Mouse (Mus musculus): ENCODE data around the gene Ush2a.

Ush2a gene

DNA sequence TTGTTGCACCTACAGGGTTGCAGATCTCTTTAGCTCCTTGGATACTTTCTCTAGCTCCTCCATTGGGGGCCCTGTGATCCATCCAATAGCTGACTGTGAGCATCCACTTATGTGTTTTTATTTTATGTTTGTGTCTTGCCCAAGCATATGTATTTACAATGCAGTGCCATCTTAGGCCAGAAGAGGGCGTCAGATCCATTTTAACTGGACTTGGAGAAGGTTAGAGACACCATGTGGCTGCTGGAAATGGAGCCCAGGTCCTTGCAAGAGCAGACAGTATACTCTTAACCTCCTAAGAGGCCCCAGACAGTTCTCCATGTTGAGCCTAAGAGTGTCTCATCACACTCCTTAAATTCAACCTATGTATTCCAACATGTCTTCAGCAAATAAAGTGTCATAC lies 281.5 kb downstream of the Ush2a start:
- no peak for DNase-seq (ENCODE audit: low spot score)

DNA sequence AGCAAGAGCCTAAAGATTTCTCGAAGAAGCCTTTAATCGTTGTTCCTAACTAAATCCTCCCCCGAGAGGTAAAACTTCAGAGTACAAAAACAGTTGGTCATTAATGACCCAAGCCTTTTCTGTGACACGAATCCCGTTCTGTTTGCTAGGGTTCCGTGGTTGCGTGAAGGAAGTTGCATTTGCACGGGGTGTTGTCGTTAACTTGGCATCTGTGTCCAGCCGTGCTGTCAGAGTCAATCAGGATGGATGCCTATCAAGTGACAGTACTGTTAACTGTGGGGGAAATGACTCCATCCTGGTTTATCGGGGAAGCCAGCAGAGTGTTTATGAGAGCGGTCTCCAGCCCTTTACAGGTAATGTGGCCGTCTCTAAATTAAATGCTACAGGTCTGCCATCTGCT lies 287.9 kb downstream of the Ush2a start:
- no peak for DNase-seq (ENCODE audit: low spot score)

DNA sequence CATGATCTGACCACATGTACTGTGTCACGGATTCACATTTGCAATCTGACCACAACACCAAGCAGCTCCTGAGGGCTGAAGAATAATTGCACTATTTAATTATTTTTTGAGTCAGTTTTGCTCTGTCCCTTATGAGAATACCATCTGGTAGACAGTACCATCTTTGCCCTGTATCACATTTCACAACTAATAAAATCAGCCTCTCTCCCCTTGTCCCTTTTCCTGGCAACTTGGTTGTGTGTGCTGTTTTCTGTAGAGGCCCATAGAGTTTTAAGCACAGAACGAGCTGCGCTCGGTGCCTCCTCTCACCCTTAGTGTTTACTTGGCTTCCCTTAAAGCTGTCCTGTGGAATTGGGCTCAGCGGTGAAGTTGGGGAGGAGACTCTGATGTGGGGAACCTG lies 290.0 kb downstream of the Ush2a start:
- no peak for DNase-seq (ENCODE audit: low spot score)

DNA sequence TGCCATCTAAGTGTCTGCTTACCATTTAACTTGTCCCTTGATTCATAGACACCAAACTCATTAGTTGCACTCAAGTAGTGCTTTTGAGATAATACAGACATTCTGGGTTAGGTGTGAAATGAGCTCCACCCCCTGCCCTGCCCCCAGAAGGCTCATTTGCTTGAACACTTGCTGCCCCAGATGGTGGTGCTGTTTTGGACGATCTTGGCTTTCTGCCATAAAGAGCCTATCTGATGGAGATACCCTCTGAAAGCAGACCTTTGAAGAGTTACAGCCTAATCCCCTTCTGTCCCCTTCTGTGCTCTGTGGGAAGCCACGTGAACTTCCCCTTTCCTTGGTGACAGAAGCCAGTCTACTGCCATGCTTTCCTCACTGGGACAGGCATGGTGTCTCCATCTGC lies 297.1 kb downstream of the Ush2a start:
- no peak for DNase-seq (ENCODE audit: low spot score)

DNA sequence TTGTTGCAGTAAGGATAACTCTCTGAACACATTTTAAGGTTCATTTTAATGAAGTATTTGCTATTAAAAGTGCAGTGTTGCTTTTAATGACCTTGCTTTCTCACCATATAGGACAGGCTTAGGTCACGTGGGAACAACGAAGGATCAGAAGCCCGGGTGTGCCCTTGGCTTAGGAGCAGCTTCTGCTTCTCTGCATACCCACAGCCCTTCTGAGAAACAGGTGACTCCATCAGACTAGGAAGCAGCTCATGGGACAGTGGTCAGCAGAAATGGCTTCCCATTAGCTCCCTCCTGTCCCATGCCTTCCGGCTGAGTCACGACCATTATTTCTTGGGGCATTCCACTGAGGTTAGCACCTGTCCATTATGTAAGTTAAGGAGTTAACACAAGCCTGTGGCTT lies 304.4 kb downstream of the Ush2a start:
- DNase-seq (ENCODE audit: low spot score) = no peak

DNA sequence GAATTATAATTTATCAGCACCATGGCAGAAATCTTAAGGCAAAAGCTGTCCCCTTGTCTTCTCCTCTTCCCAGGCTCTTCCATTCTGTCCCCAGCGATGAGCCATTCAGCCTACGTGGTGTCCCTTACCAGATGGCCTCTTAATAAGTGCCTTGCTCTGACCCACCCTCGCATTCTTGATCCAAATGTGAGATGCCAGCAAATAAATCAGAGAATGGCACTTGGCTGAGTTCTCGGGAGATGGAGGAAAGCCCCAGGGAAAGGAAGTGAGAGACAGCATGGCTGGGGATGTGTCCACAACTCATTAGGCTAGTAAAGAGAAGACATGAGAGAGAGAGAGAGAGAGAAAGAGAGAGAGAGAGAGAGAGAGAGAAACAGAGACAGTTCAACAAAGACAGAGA lies 305.7 kb downstream of the Ush2a start:
- no peak for DNase-seq (ENCODE audit: low spot score)

DNA sequence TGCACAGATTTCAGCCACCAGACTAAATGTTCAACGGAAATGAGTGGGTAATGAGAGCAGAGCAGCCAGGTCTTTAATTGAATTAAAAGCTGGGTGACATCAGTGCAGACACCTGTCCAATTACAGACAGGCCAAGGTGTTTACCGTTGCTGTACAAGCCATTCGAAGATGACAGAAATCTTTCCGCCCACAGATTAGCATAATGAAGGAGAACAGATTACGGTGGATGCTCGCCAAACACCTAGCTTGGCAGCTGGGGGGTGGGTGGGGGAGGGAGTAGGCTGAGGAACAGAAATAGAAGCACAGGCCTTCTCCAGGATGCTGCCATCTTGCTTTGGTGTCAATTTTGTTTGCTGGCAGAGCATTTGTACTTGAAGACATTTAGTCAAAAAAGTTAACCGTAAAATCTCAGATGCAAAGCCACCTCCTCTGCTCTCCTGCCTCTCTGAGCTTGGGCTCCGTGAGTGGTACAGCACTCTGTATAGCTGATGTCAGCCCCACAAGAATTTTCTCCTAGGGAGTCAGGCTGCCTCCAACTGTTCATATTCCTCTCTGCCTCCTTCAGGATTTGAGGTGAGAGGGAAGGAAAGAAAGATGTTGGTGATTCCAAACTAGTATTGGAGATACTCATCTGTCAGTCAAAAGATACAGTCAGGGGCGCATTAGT lies 306.6 kb downstream of the Ush2a start:
- DNase-seq (ENCODE audit: low spot score) = peak; percentile 21

DNA sequence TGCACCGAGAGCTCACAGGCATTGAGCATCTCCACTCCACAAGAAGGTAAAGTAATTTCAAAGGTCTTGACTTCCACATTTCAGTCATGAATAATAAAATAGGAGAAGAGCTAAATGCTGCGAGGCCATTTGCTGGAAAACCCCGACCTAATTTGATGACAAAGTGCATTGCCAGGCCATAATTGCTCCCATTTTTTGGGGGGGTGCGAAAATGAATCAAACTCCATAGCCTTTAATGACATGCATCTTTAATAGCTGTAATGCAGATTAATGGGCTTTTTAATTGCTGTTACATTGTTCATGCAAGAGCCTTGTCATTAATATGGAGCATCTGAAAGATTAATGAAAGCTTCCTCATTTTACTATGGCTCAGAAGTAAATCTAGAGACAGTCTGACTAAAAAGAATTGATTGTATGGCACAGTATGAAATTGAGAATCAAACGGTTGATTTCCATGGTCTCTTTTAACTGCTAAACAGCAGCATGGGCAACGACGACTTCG lies 314.5 kb downstream of the Ush2a start:
- no peak for DNase-seq (ENCODE audit: low spot score)

DNA sequence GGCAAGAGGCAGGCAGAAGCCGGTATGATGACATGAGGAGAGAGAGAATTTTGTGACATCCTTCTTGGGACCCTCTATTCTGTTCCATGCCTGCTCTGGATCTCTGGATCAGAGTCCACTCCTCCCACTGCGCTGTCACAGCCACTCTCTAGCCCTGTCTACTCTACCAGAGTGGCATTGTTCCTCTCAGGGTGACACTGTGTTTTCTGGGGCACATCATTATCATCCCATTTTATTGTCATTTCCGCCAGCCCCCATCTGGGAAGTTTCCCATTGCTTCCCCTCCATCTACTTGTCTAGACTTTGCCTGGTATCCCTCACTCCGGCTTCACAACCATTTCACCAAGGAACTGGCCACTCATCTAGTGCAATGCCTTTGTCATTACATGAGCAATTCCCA lies 315.6 kb downstream of the Ush2a start:
- no peak for DNase-seq (ENCODE audit: low spot score)

DNA sequence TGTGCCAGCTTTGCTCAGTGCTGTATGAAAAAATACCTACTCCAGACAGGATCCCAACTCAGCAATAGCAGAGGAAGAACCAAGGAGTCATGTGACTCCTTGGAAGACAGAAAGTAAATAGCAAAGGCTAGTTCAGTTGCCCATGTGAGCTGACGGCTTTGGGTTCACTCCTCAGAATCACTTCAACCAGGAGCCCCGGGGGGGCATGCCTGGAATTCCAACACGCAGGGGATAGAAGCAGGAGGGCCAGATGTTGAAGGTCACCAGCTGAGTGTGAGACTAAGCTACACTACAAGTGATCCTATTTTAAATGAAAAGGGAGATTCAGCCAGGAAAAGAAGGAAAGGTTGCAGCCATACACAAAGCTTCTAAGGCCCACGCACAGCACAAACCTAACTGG lies 319.3 kb downstream of the Ush2a start:
- DNase-seq (ENCODE audit: low spot score) = no peak

DNA sequence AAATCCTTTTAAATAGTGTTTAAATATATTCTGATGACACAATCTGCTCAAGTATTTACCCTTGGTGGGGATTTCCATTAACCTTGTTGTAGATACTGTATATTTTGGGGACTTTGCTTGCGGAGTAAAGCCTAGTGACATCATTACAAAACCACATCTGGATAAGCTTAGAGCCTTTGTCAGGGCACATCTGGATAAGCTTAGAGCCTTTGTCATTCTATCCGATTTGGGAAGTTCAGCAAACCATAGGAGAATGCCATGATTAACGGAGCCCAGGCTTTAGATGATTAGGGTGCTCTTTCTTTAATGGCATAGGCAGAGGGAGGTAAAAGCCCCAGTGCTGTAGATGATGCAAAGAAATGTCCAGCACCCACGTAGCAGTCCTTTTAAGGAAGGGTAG lies 333.4 kb downstream of the Ush2a start:
- no peak for DNase-seq (ENCODE audit: low spot score)

DNA sequence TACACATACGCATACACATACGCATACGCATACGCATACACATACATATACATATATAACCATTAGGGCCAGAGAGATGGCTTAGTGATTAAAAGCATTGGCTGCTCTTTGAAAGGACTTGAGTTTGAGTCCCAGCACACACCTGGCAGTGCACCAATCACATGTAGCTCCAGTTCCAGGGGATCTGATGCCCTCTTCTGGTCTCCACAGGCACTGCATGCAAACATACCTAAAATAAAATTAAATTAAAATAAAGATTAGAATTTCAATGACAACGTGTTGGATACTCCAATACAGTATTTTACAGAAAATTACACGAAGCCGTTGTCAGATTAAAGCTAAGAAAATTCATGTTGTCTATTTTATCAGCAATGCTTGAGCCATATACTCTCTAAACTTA lies 336.2 kb downstream of the Ush2a start:
- no peak for DNase-seq (ENCODE audit: low spot score)

DNA sequence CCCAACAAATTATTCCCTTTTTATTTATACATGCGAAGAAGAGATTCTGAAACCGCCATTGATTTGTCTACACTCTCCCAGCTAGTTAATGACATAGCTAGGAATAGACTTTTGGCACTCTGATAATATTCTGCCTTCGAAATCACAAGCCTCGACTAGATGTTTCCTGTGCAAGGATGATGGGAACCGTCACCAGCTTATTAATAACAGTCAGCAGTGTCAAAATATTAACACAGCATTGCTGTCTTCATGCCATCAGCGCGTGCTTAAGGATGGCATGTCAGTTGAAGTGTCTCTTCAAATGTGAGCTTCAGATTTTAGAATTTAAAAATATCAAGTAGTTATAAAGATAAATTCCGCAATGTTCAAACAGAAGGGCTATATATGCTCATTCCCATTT lies 337.3 kb downstream of the Ush2a start:
- DNase-seq (ENCODE audit: low spot score) = no peak

DNA sequence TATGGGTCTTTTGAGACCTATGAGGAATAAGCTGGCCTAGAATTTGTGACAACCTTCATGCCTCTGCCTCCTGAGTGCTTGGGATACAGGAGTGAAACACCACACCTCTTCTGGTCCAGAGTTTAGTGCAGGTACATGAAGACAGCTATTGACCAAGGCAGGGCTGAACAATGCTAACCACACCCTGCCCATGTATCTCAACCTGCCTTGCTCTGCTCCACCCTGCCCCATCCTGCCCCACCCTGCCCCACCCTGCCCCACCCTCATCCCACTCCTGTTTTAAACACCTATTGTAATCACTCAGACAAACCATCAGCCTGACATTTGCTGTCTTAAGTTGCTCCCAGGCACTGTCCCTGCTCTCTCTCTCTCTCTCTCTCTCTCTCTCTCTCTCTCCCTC lies 344.6 kb downstream of the Ush2a start:
- no peak for DNase-seq (ENCODE audit: low spot score)

DNA sequence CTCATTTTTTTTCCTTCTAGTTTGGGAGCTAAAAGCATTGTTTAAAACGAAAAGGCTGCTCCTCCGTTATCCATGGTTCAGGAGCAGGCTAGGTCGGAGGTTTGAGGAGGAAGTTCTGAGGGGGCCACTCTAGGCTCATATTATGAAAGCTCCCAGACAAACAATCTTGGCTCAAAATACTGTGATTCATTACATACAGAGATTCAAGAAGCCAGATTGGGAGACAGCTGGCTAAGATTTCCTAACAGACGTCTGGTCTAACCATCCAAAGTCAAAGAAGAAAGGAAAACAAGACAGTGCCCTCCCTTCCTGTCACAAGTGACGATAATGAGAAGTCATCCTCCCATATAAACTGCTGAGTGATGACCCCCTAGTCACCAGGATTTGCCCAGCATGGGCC lies 354.7 kb downstream of the Ush2a start:
- peak; percentile 33 for DNase-seq (ENCODE audit: low spot score)

DNA sequence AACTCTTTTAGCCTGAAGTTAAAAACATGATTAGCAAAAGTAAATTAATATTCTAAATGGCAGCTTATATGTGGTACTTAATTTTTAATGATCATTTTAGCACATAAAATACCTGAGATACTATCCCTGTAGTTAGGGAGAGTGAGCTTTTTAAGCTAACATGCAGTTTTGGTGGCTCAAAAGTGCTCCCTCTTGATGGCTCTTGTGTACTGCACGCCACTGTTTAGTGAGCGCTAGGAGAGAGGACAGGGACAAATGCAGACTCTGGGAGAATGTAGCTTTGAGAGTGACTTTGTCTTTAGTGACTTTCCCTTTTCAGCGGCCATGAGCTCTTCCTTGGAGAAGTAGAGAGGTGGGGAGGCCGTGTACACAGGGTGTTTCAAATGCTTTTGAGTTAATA lies 371.9 kb downstream of the Ush2a start:
- DNase-seq (ENCODE audit: low spot score) = peak; percentile 21

DNA sequence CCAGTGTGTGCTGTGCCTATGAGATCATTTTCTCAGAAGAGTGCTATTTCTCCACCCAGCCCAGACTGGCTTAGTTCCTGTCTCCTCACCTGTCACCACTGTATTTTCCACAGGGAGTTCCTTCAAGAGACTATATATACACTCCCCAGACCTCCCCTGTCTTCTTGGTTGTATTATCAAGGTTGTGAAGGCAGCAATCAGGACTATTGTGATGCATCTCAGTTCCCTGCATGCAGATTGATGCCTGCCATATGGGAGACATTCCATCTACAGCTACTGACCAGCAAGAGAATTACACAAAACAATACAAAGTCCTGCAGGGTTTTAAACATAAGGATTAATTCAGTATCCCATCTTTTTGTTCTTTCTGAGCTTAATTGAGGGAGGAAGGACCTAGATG lies 377.8 kb downstream of the Ush2a start:
- no peak for DNase-seq (ENCODE audit: low spot score)

DNA sequence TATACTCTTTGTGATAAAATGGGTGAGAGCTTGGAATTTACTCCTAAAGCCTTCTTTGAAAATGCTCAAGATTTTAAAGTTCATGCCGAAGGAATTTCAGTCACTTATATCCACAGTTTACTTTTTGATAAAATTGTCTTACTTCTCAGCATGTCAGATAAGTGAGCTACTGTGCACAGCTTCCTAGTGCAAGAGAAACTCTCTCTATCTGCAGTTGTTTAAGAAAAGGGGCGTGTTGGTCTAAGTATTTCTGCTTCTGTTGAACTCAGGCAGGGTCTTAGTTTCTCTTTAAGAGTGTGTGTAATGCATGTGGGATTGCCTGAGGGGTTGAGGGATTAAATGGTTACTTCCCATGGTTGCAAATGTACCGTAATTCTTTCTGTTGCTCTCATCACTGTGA lies 381.3 kb downstream of the Ush2a start:
- no peak for DNase-seq (ENCODE audit: low spot score)

DNA sequence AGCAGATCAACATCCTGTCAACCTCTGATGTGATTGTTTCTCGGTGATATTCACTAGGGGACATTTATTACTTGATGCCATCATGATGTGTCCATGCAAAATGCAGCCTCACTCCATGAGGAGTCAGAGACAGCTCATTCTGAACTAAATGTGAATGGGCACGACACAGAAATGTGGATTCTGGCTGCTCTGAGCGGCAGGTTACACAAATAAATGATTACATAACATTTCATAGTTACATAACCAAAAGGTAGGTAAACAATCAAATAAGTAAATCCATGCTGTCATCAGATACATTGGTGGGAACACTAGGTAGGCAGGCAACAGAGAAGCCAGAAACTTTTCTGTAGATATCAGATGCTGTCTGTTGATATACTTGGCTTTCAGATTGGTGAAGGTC lies 391.2 kb downstream of the Ush2a start:
- DNase-seq (ENCODE audit: low spot score) = no peak

DNA sequence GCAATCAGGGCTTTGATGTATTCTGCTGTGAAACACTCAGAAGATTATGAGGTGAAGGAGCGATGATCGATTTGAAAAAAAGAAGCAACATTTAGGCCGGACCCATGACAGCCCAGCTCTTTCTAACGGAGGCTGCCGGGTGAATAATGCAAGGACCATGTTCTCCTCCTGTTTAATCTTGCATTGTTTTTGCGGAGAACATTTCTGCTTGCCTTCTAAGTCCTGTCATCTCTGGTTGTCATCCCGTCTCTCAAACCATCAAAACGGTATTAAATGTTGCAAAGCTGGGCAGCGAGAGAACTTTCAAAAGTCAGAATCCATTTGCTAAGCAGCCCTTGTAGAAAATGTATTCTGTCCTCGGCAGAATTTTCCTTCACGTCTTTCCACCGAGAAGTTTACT lies 394.3 kb downstream of the Ush2a start:
- DNase-seq (ENCODE audit: low spot score) = no peak

DNA sequence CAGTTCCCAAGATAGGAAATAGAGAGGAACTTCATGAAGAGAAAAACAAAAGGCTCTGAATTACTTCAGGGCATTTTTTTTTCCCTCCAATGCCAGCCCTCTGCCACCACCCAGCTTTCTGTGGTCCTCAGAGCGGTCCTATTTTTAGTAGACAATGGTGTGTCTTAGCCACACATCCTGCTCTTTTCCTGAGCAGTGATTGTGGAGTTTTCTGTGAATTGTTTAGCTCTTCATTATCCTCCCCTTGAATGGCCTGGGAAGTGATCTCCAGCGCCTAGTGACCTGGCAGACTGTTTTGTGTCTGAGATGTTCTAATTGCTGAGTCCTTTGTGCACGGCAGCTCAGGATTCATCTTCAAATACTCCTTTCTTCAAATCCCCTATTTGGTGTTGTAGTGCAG lies 397.3 kb downstream of the Ush2a start:
- no peak for DNase-seq (ENCODE audit: low spot score)

DNA sequence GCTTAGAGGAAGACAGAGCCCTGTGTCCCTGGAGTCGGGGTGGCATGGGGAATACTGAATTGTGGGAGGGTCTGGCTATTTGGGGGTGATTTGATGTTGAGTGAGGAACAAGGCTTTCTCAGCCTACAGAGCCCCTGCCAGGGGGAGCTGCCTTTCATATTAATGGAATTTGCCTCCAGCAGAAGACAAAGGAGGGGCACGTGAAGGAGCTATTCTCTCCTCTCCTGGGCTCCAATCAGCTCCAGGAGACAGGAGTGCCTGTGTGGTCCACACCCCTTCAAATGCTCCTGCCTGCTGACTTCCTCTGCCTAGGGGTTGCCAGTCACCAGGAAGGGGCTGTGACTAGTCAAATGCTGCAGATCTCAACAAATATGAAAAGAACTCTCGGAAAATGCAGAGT lies 398.5 kb downstream of the Ush2a start:
- no peak for DNase-seq (ENCODE audit: low spot score)

DNA sequence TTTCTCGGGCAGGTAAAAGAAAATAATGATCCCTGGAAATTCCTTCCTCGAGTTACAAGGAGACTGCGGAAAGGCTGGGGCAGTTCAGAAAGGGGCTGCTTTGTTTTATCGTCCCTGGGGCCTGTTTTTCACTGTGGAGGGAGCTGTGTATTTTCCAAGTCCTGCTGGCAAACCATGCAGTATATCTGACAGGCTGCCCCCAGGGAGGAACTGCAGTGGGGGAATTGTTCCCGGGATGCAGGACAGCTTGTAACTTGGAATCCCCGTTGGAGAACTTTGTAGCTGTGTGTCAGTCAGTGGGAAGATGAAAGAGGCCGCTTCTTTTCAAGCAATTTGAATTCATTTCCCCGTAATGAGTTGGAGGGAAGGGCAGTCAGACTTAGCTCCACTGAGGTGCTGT lies 399.1 kb downstream of the Ush2a start:
- no peak for DNase-seq (ENCODE audit: low spot score)

DNA sequence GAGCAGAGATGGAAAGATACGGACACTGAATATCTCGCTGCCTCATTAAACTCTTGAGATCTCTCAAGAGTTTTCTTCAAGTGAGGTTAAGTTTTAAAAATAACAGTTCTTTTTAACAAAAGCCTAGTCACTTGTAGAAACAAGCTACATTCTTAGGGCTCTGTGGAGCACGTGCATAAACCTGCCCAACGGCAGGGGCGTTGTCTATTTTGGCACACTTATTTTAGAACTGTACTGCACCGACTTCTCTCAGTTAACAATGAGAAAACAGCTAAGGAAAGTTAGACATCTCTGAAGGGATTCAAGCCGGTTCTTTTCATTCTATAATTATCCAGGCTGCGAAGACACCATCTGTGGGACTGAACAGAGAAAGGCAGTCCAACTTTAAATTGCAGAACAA lies 405.6 kb downstream of the Ush2a start:
- no peak for DNase-seq (ENCODE audit: low spot score)

DNA sequence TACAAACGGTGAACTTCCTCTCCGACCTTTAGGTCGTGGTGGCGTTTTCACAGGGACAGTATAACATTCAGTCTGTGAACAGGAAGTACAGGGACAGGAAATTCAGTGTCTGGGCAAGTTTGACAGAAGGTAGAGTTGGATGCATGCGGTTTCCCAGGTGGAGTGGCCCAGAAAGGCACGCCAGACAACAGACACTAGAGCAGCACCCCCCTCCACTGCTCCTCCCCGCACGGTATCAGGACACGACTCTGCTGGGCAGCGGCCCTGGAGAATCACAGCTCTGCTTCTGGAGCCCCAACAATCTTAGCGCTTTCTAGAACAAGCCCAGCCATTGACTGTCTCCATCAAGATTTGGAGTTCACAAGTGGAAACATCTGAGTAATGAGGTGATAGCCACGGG lies 406.7 kb downstream of the Ush2a start:
- no peak for DNase-seq (ENCODE audit: low spot score)

All from layer of hippocampus, adult 11-12 months (tissue).